Mouse (Mus musculus) testis, postnatal 14 days (tissue): ENCODE results near the gene Slf1.
"Not testable (repeated sequence)": the region's sequence is repeated elsewhere in the genome, so short reads cannot be mapped to it uniquely, and the experiment has no call there.

Experiments used
- DNase-seq: peaks from one replicate; pipeline ENCODE4 v3.0.0; 2021; ENCODE audit warnings: low spot score

Slf1 gene

DNA sequence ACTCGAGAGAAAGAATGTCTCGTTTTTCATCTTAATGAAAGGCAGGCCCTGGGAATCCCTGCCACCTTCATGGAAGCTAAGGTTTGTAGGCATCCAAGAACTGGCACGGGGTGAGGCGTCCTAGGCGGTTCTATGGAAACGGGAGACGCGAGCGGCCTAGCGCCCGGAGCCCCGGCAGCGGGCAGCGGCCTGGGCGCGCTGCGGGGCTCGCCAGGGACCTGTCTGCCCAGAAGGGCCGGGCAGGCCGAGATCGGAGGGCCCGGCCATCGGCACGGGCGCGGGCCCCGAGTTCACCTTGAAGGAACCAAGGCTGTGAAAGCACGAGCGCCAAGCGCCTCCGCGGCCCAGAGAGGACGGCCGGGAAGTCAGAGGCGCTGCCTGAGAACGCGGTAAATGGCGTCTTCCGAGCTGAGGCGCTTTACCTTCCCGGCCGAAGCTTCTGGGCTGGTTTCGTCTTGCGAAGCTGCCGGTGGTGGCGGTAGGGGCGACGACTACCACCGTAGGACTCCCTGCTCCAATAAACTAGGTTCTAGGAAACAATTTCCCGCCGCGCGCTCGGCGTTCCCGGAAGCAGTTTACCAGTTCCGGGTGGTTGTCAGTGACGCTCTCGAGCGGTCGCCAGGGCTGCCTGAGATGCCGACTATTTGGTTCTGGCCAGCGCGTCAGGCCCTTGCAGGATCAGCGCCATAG, at the start of gene Slf1, which contains the start of gene 2210408I21Rik:
Gene Slf1, minus strand, starts transcription at position 543 of the 690 bp plus-strand sequence.
Gene 2210408I21Rik, plus strand, starts transcription at position 610 of the 690 bp plus-strand sequence.
- peak; percentile 89 for DNase-seq

GRCm38 (mm10) chr13:77177931-77178330, 42.7 kb upstream of the Slf1 start:
- no peak for DNase-seq

DNA sequence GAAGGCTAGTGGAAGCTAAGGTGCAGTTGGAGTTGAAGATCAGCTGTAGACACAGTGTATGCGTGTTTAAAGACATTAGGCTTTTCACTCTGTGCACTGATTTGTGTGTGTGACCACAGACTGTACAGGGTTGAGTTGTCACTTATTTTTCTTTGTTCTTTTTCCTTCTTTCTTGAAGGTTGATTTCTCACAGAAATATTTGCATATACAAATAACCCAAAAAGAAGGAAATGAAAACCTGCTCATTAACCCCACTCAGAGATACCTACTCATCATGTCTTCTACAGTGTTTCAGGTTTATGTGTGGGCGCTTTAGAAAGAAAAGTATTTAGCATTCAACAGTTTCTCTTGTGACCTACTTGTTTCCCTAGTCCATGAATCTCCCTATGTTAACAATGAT, 5.6 kb upstream of the Slf1 start:
- DNase-seq: no peak

DNA sequence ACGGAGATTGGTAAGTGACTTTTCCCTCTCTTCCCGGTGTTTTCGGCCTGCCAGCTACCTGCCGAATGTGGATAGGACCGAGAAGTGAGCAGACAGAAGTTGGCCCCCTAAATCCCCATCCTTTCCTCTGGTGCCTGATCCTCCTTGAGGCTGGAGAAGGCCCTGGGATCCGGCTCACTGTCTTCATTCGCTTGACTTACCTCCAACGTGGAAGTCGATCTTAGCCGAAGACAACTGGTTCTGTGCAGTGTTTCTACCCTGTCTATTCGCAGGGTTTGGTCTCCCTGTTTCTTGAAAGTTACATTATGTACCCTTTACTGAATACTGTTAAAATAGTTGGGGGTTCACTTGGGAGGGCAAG, 328 bp upstream of the Slf1 start:
- DNase-seq: no peak

DNA sequence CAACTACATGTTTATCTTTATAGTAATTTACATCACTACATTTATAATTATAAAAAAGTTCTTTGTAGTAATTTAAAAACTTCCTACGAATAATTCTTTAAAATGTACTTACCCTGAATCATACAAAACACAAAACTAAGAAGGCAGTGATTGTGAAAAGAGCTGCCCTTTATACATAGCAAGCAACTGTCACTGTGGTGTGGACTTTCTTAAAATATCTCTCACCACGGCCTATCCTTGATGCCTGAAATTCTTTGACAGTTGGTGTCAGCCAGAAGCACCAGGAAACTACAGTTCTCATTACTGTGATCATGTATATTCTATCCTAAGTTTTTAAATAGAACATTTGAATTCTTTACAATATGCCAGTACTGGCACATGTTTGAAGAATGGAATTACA, 4.1 kb downstream of the Slf1 start:
- DNase-seq: no peak

- no peak for DNase-seq
Measured at GRCm38 (mm10) chr13:77128240-77128639, 7.0 kb downstream of the Slf1 start.

- DNase-seq: no peak
Measured at GRCm38 (mm10) chr13:77125159-77125558, 10.1 kb downstream of the Slf1 start.

DNA sequence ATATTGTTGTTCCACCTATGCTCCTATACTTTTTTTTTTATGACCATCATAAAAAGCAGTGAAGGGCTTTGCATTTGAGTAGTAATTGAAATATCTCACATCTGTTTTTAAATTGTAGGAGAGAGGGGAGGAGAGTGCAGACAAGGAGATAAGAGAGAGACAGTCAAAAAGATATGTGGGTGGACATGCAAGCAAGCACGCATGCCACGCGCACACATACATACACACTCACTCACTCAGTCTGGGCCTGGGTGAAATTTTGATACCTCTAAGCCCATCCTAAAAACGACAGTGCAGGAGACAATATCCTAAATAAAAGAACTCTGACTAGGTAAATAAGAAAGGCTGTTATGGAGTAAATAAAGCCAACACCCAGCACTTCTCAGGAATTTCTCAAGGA, 16.6 kb downstream of the Slf1 start:
- no peak for DNase-seq

GRCm38 (mm10) chr13:77107734-77108133, 27.5 kb downstream of the Slf1 start:
- no peak for DNase-seq

- not testable (repeated sequence) for DNase-seq
Measured at GRCm38 (mm10) chr13:77092876-77093275, 42.4 kb downstream of the Slf1 start.

DNA sequence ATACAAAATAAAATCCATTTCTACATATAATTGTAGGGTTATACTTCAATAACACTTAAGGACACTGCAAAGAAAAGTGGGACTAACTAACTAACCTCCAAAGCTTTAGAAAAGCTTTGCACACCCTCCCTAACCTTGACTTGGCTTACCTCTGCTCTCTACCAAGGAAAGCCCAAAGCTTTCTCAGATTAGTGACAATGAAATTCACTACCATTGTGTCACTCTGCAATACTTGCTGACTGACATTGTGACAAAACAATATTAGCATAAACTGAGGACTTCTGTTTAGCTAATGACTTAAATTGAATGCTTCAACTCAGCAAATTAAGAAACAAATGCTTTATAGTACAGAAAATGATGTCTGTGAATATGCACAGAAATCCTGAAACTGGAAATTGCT, 63.2 kb downstream of the Slf1 start:
- DNase-seq: no peak

- no peak for DNase-seq
Measured at GRCm38 (mm10) chr13:77068847-77069246, 66.4 kb downstream of the Slf1 start.

- no peak for DNase-seq
Measured at GRCm38 (mm10) chr13:77063221-77063620, 72.1 kb downstream of the Slf1 start.

DNA sequence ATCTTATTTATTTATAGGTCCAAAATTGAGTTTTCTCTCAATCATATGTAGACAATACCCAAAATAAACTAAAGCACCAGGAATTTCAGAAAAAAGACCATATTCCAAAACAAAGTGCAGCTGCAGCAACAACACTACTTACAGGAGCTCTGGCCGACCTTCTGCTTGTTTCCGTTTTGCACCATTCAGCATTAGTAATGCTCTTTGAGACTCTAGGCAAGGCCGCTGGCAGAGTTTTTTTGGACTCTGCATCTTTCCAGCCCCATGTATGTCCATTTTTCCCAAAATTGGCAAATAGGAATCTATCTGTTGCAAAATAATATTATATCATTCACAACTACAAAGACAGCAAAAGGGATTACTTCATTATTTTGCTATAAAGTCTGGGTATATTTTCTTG, 85.5 kb downstream of the Slf1 start:
- DNase-seq: no peak

DNA sequence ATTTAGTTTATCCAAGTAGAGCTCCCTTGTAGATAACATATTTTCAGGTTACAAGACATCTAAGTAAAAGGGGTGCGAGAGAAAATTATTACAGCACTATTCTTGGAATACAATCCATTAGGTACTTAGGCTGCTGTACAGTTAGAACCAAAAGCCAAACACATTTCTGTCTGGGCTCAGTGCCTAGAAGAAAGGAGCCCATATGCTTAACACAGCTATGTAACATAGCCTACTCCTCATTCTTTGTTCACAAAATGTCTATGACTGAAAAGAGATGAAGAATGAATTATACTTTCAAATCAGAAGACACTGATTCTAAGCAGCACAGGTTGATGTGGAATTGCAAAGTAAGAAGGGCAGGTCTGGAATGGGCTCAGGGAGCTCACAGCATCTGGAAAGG, 86.8 kb downstream of the Slf1 start:
- no peak for DNase-seq

DNA sequence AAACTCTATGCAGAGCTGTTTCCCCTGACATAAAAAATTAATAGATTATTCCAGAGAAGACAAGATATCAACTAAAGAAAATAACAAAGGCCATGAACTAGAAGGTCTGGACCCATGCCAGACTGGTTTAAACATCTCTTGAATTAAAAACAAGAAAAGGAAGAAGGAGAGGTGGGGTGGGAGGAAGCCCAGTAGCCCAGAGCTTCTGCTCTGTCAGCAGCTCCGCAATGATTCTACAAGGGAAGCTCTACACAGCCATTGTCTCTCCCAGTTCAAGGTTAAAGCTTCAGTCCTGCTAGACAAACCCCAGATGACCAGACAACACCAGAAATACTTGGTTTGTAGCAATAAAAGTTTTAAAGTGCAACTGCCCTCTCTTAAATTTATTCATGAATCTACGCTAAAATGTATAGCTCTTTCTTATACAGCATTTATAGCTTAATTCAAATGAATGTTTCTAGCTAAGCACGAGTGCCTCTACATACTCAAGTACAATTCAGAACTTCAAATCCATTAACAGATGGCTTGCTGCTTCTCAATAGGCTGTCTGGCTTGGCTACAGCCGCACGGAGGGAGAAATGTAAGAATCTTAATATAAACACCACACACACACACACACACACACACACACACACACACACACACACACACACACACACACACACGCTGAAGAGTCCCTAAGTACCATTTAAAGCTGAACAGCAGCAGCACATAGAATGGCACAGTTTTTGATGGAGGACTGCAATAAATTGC, 87.9 kb downstream of the Slf1 start:
- no peak for DNase-seq

DNA sequence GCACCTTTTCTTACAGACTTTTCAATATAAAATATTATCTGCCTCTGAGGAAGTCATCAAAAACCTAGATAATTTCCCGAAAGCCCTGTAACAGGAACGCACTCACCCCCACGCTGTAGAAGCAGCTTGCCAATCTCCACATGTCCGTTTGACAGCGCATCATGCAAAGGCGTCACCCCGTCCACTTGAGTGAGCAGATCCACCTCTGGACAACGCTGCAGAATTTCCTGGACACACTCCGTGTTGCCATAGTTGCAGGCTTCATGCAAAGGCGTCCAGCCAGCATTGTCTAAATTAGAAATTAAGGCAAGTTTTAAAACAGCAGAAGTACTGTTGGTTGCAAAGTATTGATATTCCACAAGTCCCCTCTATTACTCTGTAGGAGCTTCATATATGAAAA, 88.9 kb downstream of the Slf1 start:
- DNase-seq: no peak

DNA sequence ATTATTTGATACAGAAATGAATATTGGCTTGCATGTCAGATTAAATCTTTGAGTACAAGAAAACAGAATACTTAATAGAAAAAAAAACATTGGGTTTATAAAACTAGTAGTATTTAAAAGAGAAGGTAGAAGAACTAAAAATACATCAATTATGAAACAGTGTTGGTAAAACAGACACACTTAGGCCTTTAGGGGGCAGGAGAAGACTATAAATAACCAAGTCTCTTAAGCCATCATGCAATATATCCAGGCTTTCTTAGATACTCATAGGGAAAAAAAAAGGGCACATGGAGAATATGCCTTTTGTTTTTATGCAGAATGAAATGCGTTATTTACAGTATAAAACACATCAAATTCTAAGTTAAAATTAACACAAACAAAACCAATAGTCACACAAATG, 89.9 kb downstream of the Slf1 start:
- no peak for DNase-seq

- DNase-seq: no peak
Measured at GRCm38 (mm10) chr13:77043375-77043774, 91.9 kb downstream of the Slf1 start.

DNA sequence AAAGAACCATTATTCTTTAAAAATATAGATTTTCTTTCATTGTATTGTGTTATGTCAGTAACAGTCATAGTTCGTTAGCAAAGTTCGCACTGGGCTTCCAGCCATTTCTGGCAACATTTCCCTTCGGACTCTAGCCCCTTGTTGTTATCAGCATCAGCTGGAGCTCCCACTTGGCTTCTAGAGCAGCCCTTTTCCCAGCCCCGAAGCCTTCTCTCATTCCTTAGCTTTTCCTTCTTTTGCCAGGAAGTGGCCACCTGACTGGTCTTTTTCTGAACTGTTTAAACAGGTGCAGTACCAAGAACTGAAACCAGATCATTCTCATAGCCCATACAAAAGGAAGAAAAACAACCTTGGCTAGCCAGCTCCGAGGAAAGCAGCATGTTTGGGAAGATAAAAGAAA, 105.7 kb downstream of the Slf1 start:
- DNase-seq: no peak

- DNase-seq: no peak
Measured at GRCm38 (mm10) chr13:77018851-77019250, 116.4 kb downstream of the Slf1 start.

GRCm38 (mm10) chr13:77003684-77004083, 131.6 kb downstream of the Slf1 start:
- DNase-seq: no peak

DNA sequence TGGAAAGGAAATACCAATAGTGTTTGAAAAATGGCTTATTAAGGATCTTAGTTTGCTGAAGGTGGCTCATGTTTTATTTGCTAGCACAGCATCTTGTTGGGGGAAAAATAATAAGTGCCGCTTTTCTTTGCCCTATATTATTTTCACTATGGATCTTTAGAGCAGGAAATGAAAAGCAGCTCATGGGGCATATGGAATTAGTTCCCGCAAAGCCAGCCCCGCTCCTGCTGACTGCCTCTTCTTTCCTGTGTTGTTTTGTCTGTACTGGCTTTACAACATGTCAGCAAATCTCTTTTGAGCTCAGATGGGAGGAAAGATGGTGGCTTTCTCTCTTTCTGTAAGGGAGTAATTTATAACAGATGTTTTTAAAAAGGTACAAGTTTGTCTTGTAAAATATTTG, 132.6 kb downstream of the Slf1 start:
- DNase-seq: no peak
